Mouse (Mus musculus) heart, adult 2 months (tissue): ENCODE results near the gene Pam16. TPM values are rescaled to one million over a fixed set of nuclear protein-coding genes. Genes with fewer than 3 reads are reported as not detected.

Source experiments
- DNase-seq, 2 experiments: peaks; one replicate each; pipeline ENCODE4 v3.0.0; 2021
- H3K27ac ChIP-seq: fragments of 200-600 bp; 2 replicates; pipeline ENCODE4 v1.8.1; 2022
- H3K27me3 ChIP-seq: fragments of 200-500 bp; 2 replicates; pipeline ENCODE4 v1.6.1; 2012; ENCODE audit warnings: mild to moderate bottlenecking, low read length, inconsistent platforms, mixed read lengths; ENCODE audit not compliant: control insufficient read depth, insufficient read depth
- H3K36me3 ChIP-seq: fragments of 200-500 bp; 2 replicates; pipeline ENCODE4 v1.6.1; 2012; ENCODE audit warnings: low read length, inconsistent platforms; ENCODE audit not compliant: control insufficient read depth, insufficient read depth
- H3K4me1 ChIP-seq: fragments of 200-500 bp; 2 replicates; pipeline ENCODE4 v1.6.1; 2011; ENCODE audit warnings: low read length; ENCODE audit not compliant: control insufficient read depth, insufficient read depth
- H3K4me3 ChIP-seq: fragments of 200-600 bp; 2 replicates; pipeline ENCODE4 v1.8.1; 2022
- H3K79me2 ChIP-seq: fragments of 200-500 bp; replicated peaks from 2 replicates; pipeline ENCODE4 v1.6.1; 2012; ENCODE audit warnings: mild to moderate bottlenecking, inconsistent platforms, low read length, moderate library complexity, mixed read lengths; ENCODE audit not compliant: control insufficient read depth, insufficient read depth
- H3K9ac ChIP-seq: fragments of 200-500 bp; 2 replicates; pipeline ENCODE4 v1.6.1; 2012; ENCODE audit warnings: low read depth, mild to moderate bottlenecking, control low read depth, inconsistent platforms, low read length, mixed read lengths
- CTCF ChIP-seq: fragments of 200-600 bp; IDR thresholded peaks from 2 replicates; pipeline ENCODE4 v1.8.1; 2022; ENCODE audit warnings: antibody characterized with exemption, mild to moderate bottlenecking, moderate library complexity
- EP300 ChIP-seq: fragments of 200-500 bp; IDR thresholded peaks from 2 replicates; pipeline ENCODE4 v1.6.1; 2011; ENCODE audit warnings: low read depth, low read length, control low read depth; ENCODE audit not compliant: insufficient read depth
- POLR2A ChIP-seq: fragments of 200-500 bp; IDR thresholded peaks from 2 replicates; pipeline ENCODE4 v1.6.1; 2011; ENCODE audit warnings: mild to moderate bottlenecking, low read depth, low read length, control low read depth; ENCODE audit not compliant: insufficient read depth
- WGBS: fragments of 180-500 bp; shearing (Covaris S2); methylation state at CpG from one replicate; pipeline ENCODE4 v1.1.7; 2018; 5-methylcytosine and 5-hydroxymethylcytosine counted together
- intact Hi-C: fragments of 180-260 bp; cut with DNase I; formaldehyde crosslinking; loops from one replicate; pipeline ENCODE4 v1.15.1; 2025
- polyA plus RNA-seq: library from polyadenylated mRNA; depleted of rRNA; stranded (reverse); fragments of >200 nt; gene quantifications from 2 replicates; pipeline ENCODE4 v1.2.3, GENCODE M21; 2012
- total RNA-seq, 2 experiments: library from RNA; stranded (reverse); gene quantifications; 2 replicates each; pipeline ENCODE4 v1.2.3; 2021

The Pam16 gene
- total and polyA plus RNA-seq, 3 experiments, result 39.4 to 165 (median 119) TPM

DNA sequence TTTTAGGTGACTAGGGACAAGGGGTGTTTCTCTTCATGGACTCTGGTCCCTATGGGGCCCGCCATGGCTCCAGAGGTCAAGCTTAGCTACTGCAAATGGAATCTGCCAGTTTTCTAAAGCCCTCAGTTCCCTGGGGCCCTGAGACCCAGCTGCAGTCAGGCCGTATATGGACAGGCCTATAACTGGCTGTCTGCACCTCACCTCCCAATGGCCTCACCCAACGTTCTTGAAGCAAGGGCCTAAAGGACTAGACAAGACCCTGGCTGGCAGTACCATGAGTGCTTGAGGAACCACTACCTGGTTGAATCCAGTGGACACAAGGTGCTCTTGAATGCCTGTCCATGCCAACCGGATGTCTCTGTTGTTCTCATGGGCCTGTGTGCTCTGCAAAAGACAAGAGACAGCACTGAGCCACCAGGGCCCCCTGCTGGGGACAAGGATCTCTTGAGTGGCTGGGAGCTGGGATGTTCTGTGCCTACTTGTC lies 30.5 kb upstream of the Pam16 start:
- no peaks in the 10 kb centered on the region for H3K27me3 ChIP-seq
- no peaks in the 10 kb centered on the region for H3K36me3 ChIP-seq
- peak; percentile 53 to 71 for DNase-seq
- H3K4me1 ChIP-seq, result peaks cover 14% of the 10 kb centered on the region
- no peak overlapping the region for H3K4me3 ChIP-seq
- H3K27ac ChIP-seq, result peak overlapping the region; percentile 72
- WGBS, result 57% methylated on average over 4 of the region's 4 CpGs
- TF ChIP-seq CTCF, result peak; percentile 59
- no peak for TF ChIP-seq POLR2A
- no peak for TF ChIP-seq EP300
- H3K9ac ChIP-seq, result no peak overlapping the region
- peaks cover under 1% of the 10 kb centered on the region for H3K79me2 ChIP-seq
- intact Hi-C loops, result loop anchor here (2.0 kb wide), 1 partner anchor 24 kb away; no protein-coding TSS in a partner anchor

GRCm38 (mm10) chr16:4654706-4655105 lies 29.9 kb upstream of the Pam16 start:
- peaks cover 14% of the 10 kb centered on the region for H3K4me1 ChIP-seq
- no peak for TF ChIP-seq EP300
- TF ChIP-seq CTCF, result peak; percentile 49
- H3K36me3 ChIP-seq, result no peaks in the 10 kb centered on the region
- intact Hi-C loops, result loop anchor here (2.0 kb wide), 1 partner anchor 24 kb away; no protein-coding TSS in a partner anchor
- peak in 1 of 2 experiments; percentile 45 for DNase-seq
- peaks cover 3% of the 10 kb centered on the region for H3K79me2 ChIP-seq
- H3K4me3 ChIP-seq, result no peak overlapping the region
- H3K27me3 ChIP-seq, result no peaks in the 10 kb centered on the region
- WGBS, result 68% methylated on average over 10 of the region's 10 CpGs
- H3K9ac ChIP-seq, result no peak overlapping the region
- peak overlapping the region; percentile 60 for H3K27ac ChIP-seq

DNA sequence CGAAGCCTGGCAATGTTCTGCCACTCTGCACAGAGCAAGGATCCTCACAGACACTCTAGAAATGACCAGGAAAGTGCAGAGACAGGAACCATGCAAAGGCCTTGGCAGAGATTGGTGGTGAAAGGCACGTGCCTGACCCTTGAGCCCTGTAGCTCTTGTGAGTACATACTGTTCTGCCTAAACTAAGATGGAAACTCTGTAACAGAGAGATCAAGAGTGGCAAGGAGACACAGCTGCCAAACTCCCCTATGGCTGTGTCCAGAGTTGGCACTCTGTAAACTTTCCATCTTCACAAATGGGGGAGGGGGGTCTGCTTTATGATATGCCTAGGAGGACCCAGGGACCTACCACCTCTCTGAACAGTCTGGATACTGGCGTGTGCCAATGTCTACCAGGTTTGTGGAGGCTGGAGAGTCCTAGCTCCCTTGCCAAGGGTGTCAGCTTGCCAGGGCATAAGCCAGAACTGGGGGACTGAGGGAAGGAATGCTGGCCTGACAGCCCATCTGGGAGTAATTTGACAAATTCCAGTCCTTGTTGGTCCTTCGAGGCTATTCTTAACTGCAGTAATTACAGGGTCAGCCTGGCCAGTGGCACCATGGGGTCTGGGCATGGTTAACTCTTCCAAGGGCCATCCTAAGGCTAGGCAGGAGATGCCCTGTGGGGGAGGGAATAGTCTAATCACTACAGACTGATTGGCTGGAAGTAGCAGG lies 28.1 kb upstream of the Pam16 start:
- H3K4me1 ChIP-seq, result peaks cover 17% of the 10 kb centered on the region
- intact Hi-C loops, result no loop called here
- DNase-seq, result peak in 1 of 2 experiments; percentile 45
- no peaks in the 10 kb centered on the region for H3K27me3 ChIP-seq
- peak overlapping the region; percentile 45 for H3K27ac ChIP-seq
- H3K9ac ChIP-seq, result no peak overlapping the region
- peaks cover 3% of the 10 kb centered on the region for H3K79me2 ChIP-seq
- TF ChIP-seq POLR2A, result no peak
- 0 out of 2 replicates have a peak, but pooled peaks have one; percentile 23 for TF ChIP-seq EP300
- WGBS, result 55% methylated on average over 4 of the region's 4 CpGs
- H3K36me3 ChIP-seq, result no peaks in the 10 kb centered on the region
- no peak overlapping the region for H3K4me3 ChIP-seq

DNA sequence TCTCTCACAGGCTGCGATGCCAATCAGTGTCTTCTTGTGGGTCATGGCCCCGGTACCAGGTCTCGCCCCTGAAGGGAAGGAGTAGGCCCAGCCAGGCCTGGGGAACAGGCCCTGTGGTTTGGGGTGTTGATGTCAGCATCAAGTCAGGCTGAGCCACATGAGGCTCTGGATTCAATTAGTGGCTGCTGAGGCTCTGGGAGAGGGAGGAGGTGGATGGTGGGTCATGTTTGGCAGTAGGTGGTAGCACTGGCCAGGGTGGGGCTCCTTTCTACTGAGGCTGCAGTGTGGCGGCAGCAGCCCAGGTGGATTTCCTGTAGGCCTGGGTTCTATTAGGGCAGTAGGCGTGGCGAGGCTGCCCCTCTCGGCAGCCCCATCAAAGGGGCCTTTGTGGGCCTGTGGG lies 26.8 kb upstream of the Pam16 start:
- TF ChIP-seq EP300 (no peak), CTCF (no peak), POLR2A (no peak)
- no peaks in the 10 kb centered on the region for H3K27me3 ChIP-seq
- WGBS, result 79% methylated on average over 7 of the region's 7 CpGs
- no peak for DNase-seq
- H3K9ac ChIP-seq, result no peak overlapping the region
- peaks cover 3% of the 10 kb centered on the region for H3K79me2 ChIP-seq
- H3K36me3 ChIP-seq, result no peaks in the 10 kb centered on the region
- peak overlapping the region; percentile 45 for H3K27ac ChIP-seq
- no peak overlapping the region for H3K4me3 ChIP-seq
- intact Hi-C loops, result no loop called here
- peaks cover 19% of the 10 kb centered on the region for H3K4me1 ChIP-seq

- no peak for DNase-seq
- Histone ChIP-seq H3K4me1 (peaks cover 17% of the 10 kb centered on the region), H3K79me2 (peaks cover 3% of the 10 kb centered on the region), H3K4me3 (no peak overlapping the region), H3K9ac (no peak overlapping the region), H3K27me3 (no peaks in the 10 kb centered on the region), H3K36me3 (no peaks in the 10 kb centered on the region), H3K27ac (peak overlapping the region; percentile 45)
- TF ChIP-seq CTCF (no peak), EP300 (no peak), POLR2A (no peak)
- intact Hi-C loops, result no loop called here
- WGBS, result 64% methylated on average over 1 of the region's 1 CpGs
Observed at GRCm38 (mm10) chr16:4651081-4651480, 26.3 kb upstream of the Pam16 start.

GRCm38 (mm10) chr16:4650161-4650560 lies 25.4 kb upstream of the Pam16 start:
- peaks cover 3% of the 10 kb centered on the region for H3K79me2 ChIP-seq
- no peak overlapping the region for H3K4me3 ChIP-seq
- intact Hi-C loops, result no loop called here
- H3K27ac ChIP-seq, result peak overlapping the region; percentile 7; the same call in 1 of the 2 replicates
- H3K9ac ChIP-seq, result no peak overlapping the region
- no peaks in the 10 kb centered on the region for H3K36me3 ChIP-seq
- 95% methylated on average over 3 of the region's 3 CpGs for WGBS
- TF ChIP-seq POLR2A, result no peak
- no peak for TF ChIP-seq CTCF
- no peak for TF ChIP-seq EP300
- H3K4me1 ChIP-seq, result peaks cover 13% of the 10 kb centered on the region
- no peak for DNase-seq
- no peaks in the 10 kb centered on the region for H3K27me3 ChIP-seq
